Mouse (Mus musculus): ENCODE data around the gene Sfn. TPM values are rescaled to one million over a fixed set of nuclear protein-coding genes. Genes with fewer than 3 reads are reported as not detected.

Gene Sfn
- polyA plus RNA-seq, 1 experiment from 2014 or later, result 1.4 TPM

DNA sequence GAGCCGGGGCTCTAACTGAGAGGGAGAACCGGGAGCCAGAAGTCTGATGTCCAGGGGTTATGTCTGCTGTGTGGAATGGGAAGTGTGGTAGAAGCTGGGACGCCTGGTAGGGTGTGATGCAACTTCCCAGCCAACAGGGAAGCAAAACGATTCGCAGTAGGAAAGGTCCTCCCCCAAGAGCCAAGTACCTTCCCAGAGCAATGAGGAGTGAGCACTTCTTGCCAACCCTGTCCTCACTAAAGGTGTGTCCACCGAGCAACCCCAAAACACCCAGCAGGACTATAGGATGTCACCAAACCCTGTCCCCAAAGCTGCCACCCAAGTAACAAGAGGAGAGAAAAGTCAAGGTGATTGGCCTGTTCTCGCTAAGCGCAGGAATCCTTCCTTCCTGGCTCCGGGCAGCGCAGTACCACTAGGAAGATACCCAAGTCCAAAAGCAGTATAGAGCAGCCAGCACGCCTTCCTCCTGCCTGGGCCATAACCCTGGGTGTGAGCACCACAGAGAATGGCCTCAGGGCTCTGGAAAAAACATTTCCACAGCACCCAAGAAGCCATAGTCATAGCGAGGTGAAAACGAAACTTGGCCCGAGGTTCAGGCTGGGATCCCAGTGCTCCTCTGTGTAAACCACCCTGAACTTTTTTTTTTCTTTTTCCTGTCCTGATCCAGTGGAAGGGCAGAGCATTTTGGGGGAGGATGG lies 29.3 kb upstream of the Sfn start:
- peaks cover 50% of the 10 kb centered on the region for H3K4me1 ChIP-seq (replicated peaks)
- 76% methylated on average over 14 of the region's 14 CpGs for WGBS
- H3K4me2 ChIP-seq, result peak overlapping the region; percentile 97
- 0 out of 2 replicates have a peak overlapping the region, but pooled peaks have one; percentile 89 for H3K4me3 ChIP-seq
- H3K9ac ChIP-seq, result no peak overlapping the region; the same call in 1 of the 2 replicates
- H3K27me3 ChIP-seq (replicated peaks), result no peaks in the 10 kb centered on the region
- no peak overlapping the region for H3K27ac ChIP-seq (ENCODE audit: poor library complexity, severe bottlenecking)
- no peaks in the 10 kb centered on the region for H3K9me3 ChIP-seq (replicated peaks)
- no peak for ATAC-seq (ENCODE audit: insufficient number of reproducible peaks, low FRiP score)
- peaks cover 9% of the 10 kb centered on the region for H3K36me3 ChIP-seq

DNA sequence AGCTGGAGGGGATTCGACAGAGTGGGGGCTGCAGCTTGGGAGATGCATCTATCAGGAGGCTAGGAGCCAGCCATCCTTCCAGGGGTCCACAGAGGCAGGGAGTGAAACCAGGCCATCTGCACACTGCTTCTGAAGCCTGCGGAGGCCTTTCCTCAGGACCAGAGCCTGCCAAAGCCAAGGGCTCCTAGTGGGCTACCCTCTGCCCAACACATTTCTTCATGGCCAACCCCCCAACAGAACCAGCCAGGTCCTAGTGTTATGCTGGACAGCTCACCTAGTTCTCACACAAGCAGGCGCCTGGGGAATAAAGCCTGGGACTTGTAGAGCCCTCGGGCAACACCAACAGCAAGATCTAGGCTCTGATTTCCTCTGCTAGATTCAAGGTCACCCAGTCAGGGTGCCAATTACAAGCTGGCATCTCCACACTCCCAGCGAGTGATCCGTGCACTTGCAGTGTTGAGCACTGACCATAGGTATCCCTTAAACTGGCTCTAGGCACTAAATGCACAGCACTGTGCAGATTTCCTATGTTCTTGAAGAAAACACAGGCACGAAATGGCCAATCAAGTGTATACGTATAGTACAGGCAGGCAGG lies 28.5 kb upstream of the Sfn start:
- Histone ChIP-seq H3K9me3 (replicated peaks) (no peaks in the 10 kb centered on the region), H3K36me3 (peaks cover 17% of the 10 kb centered on the region), H3K27me3 (replicated peaks) (no peaks in the 10 kb centered on the region), H3K27ac (ENCODE audit: poor library complexity, severe bottlenecking) (no peak overlapping the region), H3K4me2 (no peak overlapping the region), H3K4me1 (replicated peaks) (peaks cover 52% of the 10 kb centered on the region), H3K9ac (0 out of 2 replicates have a peak overlapping the region, but pooled peaks have one; percentile 43), H3K4me3 (no peak overlapping the region)
- no peak for ATAC-seq (ENCODE audit: insufficient number of reproducible peaks, low FRiP score)
- WGBS, result 85% methylated on average over 8 of the region's 8 CpGs

DNA sequence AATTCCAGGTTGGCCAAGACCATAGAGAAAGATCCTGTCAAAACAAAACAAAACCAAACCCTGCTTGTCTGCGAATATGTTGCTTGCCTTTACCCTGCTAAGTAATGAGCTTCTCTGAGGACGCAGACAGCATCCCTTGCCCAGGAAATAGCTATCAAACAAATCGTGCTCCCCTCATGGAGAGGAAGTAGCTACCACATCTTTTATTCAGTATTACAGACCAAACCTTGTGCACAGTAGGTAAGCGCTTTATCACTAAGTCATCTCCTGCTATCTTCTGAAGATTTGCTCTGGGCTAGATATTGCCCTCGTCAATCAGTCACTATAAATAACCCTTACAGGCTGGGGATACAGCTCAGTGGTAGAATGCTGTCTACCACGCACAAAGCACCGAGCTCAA lies 27.2 kb upstream of the Sfn start:
- Histone ChIP-seq H3K27ac (ENCODE audit: poor library complexity, severe bottlenecking) (no peak overlapping the region), H3K27me3 (replicated peaks) (no peaks in the 10 kb centered on the region), H3K36me3 (peaks cover 25% of the 10 kb centered on the region), H3K4me1 (replicated peaks) (peaks cover 53% of the 10 kb centered on the region), H3K9ac (no peak overlapping the region), H3K4me2 (no peak overlapping the region), H3K9me3 (replicated peaks) (no peaks in the 10 kb centered on the region), H3K4me3 (no peak overlapping the region)
- 63% methylated on average over 7 of the region's 7 CpGs for WGBS
- no peak for ATAC-seq (ENCODE audit: insufficient number of reproducible peaks, low FRiP score)

DNA sequence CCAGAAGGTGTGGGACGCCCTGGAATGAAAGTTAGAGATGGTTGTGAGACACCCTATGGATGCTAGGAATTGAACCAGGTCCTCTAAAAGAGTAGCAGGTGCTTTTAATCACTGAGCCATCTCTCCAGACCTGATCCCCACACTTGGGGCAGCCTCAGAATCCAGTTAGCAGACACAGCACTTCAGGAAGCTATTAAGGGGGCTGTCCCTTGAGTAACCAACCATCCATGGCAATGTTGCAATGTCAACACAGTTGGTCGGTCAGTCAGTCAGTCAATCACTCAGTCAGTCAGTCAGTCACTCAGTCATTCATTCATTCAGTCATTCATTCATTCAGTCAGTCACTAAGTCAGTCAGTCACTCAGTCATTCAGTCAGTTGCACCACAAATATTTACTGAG lies 26.5 kb upstream of the Sfn start:
- Histone ChIP-seq H3K27me3 (replicated peaks) (no peaks in the 10 kb centered on the region), H3K4me2 (no peak overlapping the region), H3K4me3 (no peak overlapping the region), H3K9me3 (replicated peaks) (no peaks in the 10 kb centered on the region), H3K36me3 (peaks cover 28% of the 10 kb centered on the region), H3K27ac (ENCODE audit: poor library complexity, severe bottlenecking) (no peak overlapping the region), H3K9ac (no peak overlapping the region), H3K4me1 (replicated peaks) (peaks cover 47% of the 10 kb centered on the region)
- WGBS, result 86% methylated on average over 2 of the region's 2 CpGs
- no peak for ATAC-seq (ENCODE audit: insufficient number of reproducible peaks, low FRiP score)

DNA sequence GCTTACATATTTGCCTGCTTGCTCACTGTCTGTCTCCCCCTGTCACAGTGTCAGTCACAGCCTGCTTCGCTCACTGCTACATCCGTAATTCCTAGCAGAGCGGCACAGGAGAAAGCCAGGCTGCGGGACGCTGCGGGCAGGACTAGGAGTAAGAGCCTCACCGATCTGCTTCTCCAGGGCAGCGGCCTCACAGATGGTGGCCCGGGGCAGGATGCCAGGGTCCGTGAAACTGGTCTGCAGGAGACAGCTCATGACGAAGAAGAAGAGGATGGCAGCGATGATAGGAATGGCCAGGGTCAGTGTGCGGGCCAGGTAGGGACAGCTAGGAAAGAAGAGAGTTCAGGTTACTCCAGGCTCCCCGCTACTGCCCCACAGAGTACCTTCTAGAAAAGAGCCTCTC lies 25.1 kb upstream of the Sfn start:
- Histone ChIP-seq H3K4me1 (replicated peaks) (peaks cover 42% of the 10 kb centered on the region), H3K4me2 (no peak overlapping the region), H3K27ac (ENCODE audit: poor library complexity, severe bottlenecking) (peak overlapping the region; percentile 20; the same call in 1 of the 2 replicates), H3K27me3 (replicated peaks) (no peaks in the 10 kb centered on the region), H3K4me3 (no peak overlapping the region), H3K36me3 (peaks cover 28% of the 10 kb centered on the region), H3K9me3 (replicated peaks) (no peaks in the 10 kb centered on the region), H3K9ac (no peak overlapping the region)
- no peak for ATAC-seq (ENCODE audit: insufficient number of reproducible peaks, low FRiP score)
- WGBS, result 90% methylated on average over 14 of the region's 14 CpGs

DNA sequence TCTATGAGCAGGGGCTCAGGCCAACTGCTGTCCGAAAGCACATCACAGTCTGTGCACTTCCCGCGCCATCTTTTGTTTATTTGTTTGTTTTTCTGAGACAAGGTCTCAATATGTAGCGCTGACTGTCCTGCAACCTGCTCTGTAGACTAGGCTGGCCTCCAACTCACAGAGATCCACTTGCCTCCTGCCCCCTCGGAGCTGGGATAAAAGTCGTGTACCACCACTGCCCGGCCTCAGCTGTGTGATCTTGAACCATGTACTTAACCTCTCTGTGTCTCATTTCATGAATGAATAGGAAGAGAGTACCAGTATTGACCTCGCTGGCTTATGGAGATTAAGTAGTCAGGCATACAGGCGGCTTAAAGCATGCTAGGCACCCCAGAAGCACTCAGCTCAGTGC lies 24.7 kb upstream of the Sfn start:
- Histone ChIP-seq H3K27ac (ENCODE audit: poor library complexity, severe bottlenecking) (peak overlapping the region; percentile 20), H3K36me3 (peaks cover 28% of the 10 kb centered on the region), H3K9me3 (replicated peaks) (no peaks in the 10 kb centered on the region), H3K4me1 (replicated peaks) (peaks cover 38% of the 10 kb centered on the region), H3K9ac (no peak overlapping the region), H3K4me3 (no peak overlapping the region), H3K4me2 (no peak overlapping the region), H3K27me3 (replicated peaks) (no peaks in the 10 kb centered on the region)
- no peak for ATAC-seq (ENCODE audit: insufficient number of reproducible peaks, low FRiP score)
- 87% methylated on average over 9 of the region's 9 CpGs for WGBS

DNA sequence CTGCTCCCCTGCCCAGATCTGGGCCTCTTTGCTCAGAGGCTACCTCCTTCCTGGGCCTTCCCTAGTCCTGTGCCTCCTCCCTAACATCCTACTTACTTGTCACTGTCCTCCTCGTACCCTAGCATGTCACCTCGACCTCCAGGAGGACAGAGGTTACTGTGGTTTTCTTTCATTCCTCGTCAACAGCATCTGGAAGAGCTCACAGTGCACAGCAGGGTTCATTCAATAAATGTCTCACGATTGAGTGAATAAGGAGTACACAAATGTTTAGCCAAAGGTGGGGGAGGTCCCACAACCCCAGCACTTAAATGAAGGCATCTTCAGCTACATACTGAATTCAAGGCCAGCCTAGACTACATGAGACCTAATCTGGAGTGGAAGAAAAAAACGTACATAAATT lies 24.3 kb upstream of the Sfn start:
- Histone ChIP-seq H3K27ac (ENCODE audit: poor library complexity, severe bottlenecking) (peak overlapping the region; percentile 50), H3K4me2 (no peak overlapping the region), H3K9ac (0 out of 2 replicates have a peak overlapping the region, but pooled peaks have one; percentile 18), H3K27me3 (replicated peaks) (no peaks in the 10 kb centered on the region), H3K4me1 (replicated peaks) (peaks cover 34% of the 10 kb centered on the region), H3K36me3 (peaks cover 30% of the 10 kb centered on the region), H3K9me3 (replicated peaks) (no peaks in the 10 kb centered on the region), H3K4me3 (no peak overlapping the region)
- ATAC-seq (ENCODE audit: insufficient number of reproducible peaks, low FRiP score), result peak; percentile 37; the same call in 1 of the 2 replicates
- 55% methylated on average over 5 of the region's 5 CpGs for WGBS

DNA sequence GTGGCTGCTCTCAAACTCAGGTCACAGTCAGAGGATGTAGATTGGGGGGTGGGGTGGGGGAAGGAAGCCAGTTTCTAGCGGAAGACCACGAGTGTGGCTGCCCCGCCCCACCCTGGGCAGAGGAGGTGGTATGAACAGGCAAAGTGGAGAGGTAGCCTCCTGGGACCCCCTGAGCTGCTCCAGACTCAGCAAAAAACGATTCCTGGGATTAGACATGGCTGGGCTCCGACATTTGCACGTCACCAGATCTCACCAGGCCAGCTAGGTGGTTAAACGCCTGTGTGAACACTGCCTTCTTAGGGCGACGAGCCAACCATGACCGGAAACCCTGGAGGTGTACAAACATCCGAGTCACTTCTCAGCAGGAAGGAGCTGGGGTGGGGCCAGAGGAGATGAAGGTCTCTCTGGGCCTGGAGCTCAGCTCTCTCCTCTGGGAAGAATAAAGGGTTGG lies 23.7 kb upstream of the Sfn start:
- no peak overlapping the region for H3K9ac ChIP-seq
- H3K4me3 ChIP-seq, result no peak overlapping the region
- 56% methylated on average over 11 of the region's 11 CpGs for WGBS
- H3K9me3 ChIP-seq (replicated peaks), result no peaks in the 10 kb centered on the region
- H3K4me2 ChIP-seq, result no peak overlapping the region
- no peaks in the 10 kb centered on the region for H3K27me3 ChIP-seq (replicated peaks)
- ATAC-seq (ENCODE audit: insufficient number of reproducible peaks, low FRiP score), result peak; percentile 74
- peak overlapping the region; percentile 50 for H3K27ac ChIP-seq (ENCODE audit: poor library complexity, severe bottlenecking)
- H3K36me3 ChIP-seq, result peaks cover 30% of the 10 kb centered on the region
- peaks cover 28% of the 10 kb centered on the region for H3K4me1 ChIP-seq (replicated peaks)

DNA sequence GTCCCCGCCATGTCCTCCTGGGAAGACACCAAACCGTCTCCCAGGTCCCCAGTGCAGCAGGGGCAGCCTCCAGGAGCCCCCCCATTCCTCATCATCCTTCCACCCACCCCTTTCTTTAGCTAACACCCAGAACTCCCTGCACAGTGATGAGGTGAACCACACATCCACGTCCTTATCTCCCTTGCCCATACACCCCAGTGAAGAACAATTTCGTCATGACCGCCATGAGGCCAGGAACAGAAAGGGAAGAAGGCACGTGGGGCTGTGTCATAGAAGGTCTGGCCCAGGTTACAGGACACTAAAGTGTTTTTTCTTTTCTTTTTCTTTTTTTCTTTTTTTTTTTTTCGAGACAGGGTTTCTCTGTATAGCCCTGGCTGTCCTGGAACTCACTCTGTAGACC lies 22.9 kb upstream of the Sfn start:
- Histone ChIP-seq H3K27me3 (replicated peaks) (no peaks in the 10 kb centered on the region), H3K27ac (ENCODE audit: poor library complexity, severe bottlenecking) (no peak overlapping the region), H3K9ac (no peak overlapping the region), H3K4me1 (replicated peaks) (peaks cover 24% of the 10 kb centered on the region), H3K4me2 (no peak overlapping the region), H3K4me3 (no peak overlapping the region), H3K36me3 (peaks cover 30% of the 10 kb centered on the region), H3K9me3 (replicated peaks) (no peaks in the 10 kb centered on the region)
- no peak for ATAC-seq (ENCODE audit: insufficient number of reproducible peaks, low FRiP score)
- 77% methylated on average over 7 of the region's 7 CpGs for WGBS

DNA sequence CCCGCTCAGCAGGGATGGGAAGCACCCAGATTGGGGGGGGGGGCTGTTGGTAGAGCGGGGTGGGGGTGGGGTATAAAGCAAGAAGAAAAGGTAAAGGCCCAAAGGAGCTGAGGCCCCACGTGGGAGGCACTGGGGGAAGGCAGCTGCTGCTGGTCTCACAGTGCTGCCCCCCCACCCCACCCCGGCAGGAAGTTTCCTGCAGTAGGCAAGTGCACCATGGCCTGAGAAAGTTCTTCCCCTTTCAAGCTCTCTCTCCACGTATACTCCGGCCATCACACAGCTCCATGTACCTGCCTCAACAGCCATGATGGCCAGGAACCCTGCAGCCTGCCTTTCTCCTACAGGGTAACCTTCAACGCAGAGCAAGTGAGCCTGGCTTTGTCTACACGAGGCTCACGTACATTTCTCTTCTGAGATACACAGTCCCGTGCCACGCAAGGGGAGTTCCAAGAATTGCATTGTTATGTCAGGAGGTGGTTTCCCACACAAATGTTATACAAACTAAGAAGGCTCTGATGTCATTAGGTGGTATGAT lies 20.3 kb upstream of the Sfn start:
- Histone ChIP-seq H3K4me2 (no peak overlapping the region), H3K27me3 (replicated peaks) (no peaks in the 10 kb centered on the region), H3K27ac (ENCODE audit: poor library complexity, severe bottlenecking) (no peak overlapping the region), H3K9me3 (replicated peaks) (no peaks in the 10 kb centered on the region), H3K4me3 (no peak overlapping the region), H3K4me1 (replicated peaks) (peaks cover 20% of the 10 kb centered on the region), H3K36me3 (peaks cover 35% of the 10 kb centered on the region), H3K9ac (no peak overlapping the region)
- 72% methylated on average over 10 of the region's 11 CpGs for WGBS
- ATAC-seq (ENCODE audit: insufficient number of reproducible peaks, low FRiP score), result no peak

DNA sequence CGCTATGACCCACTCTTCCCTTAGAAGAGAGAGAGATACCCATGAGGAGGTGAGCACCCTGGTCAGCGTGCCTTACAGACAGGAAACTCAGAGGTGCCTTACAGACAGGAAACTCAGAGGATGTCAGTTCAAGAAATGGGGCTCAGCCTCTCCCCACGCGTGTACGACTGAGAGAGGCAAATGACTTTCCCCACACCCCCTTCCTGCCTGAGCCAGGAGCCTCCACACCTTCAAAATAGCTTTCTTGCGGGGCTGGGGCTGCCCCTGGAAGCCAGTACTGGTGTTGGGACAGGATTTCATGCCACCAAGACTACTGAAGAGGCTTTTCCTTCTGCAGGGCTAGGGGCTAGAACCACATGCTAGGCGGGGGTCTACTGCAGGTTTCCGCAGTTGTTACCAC lies 18.7 kb upstream of the Sfn start:
- H3K4me3 ChIP-seq, result no peak overlapping the region
- peaks cover 20% of the 10 kb centered on the region for H3K36me3 ChIP-seq
- H3K4me2 ChIP-seq, result no peak overlapping the region
- H3K9me3 ChIP-seq (replicated peaks), result no peaks in the 10 kb centered on the region
- ATAC-seq (ENCODE audit: insufficient number of reproducible peaks, low FRiP score), result no peak
- no peak overlapping the region for H3K27ac ChIP-seq (ENCODE audit: poor library complexity, severe bottlenecking)
- H3K27me3 ChIP-seq (replicated peaks), result no peaks in the 10 kb centered on the region
- H3K9ac ChIP-seq, result 0 out of 2 replicates have a peak overlapping the region, but pooled peaks have one; percentile 15
- H3K4me1 ChIP-seq (replicated peaks), result peaks cover 13% of the 10 kb centered on the region
- 79% methylated on average over 8 of the region's 8 CpGs for WGBS

Measured in heart, embryonic 12.5 days (tissue).